Mouse (Mus musculus) liver, adult 2 months (tissue): ENCODE data around the gene Gpr171.

Source experiments
- CTCF ChIP-seq: fragments of 200-500 bp; IDR thresholded peaks from 2 replicates; pipeline ENCODE4 v1.5.1; 2011; ENCODE audit warnings: low read depth, low read length, control low read depth
- POLR2A ChIP-seq: fragments of 200-500 bp; IDR thresholded peaks from 2 replicates; pipeline ENCODE4 v1.6.1; 2011; ENCODE audit warnings: low read length, control low read depth; ENCODE audit not compliant: insufficient read depth; ENCODE audit errors: extremely low read depth

DNA sequence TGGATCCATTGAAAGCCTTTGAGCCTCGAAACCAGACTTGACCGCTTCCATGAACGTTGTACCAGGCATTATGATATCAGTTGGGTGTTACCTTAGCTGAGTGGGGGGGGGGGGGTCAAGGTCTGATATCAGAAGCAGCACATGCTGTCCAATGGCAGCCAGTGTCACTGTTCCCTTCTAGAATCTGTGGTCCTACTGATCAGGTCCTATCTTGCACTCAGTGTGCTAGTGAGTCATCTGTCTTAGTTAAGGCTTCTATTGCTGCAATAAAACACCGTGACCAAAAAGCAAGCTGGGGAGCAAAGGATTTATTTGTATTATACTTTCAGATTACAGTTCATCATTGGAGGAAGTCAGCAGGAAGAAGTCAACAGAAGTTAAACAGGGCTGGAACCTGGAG is 38.2 kb downstream of the Gpr171 start:
- TF ChIP-seq CTCF (no peak), POLR2A (no peak)
